Mouse (Mus musculus) right cerebral cortex, adult 2 months (tissue): Measurements from ENCODE around the gene H2-K1.

Experiments used
- DNase-seq, 2 experiments: peaks; one replicate each; pipeline ENCODE4 v3.0.0; 2021 to 2022; ENCODE audit warnings: low spot score in 2 of 2

Gene H2-K1

GRCm38 (mm10) chr17:34000150-34000537, at the start of gene H2-K1:
TSS of gene H2-K1 (minus strand) at chr17:34000347.
- peak; percentile 57 to 76 for DNase-seq

GRCm38 (mm10) chr17:34047404-34048050, 47.4 kb upstream of the H2-K1 start:
- no peak for DNase-seq

- DNase-seq: no peak
Observed at GRCm38 (mm10) chr17:34045941-34046340, 45.8 kb upstream of the H2-K1 start.

- DNase-seq: no peak
Observed at GRCm38 (mm10) chr17:34039562-34040450, 39.7 kb upstream of the H2-K1 start.

GRCm38 (mm10) chr17:34038878-34039561, 38.9 kb upstream of the H2-K1 start, which contains the start of gene Col11a2:
TSS of gene Col11a2 (plus strand) at chr17:34039437.
- DNase-seq: no peak

- no peak for DNase-seq
Observed at GRCm38 (mm10) chr17:34038440-34038839, 38.3 kb upstream of the H2-K1 start.

GRCm38 (mm10) chr17:34037241-34037640, 37.1 kb upstream of the H2-K1 start:
- no peak for DNase-seq

- DNase-seq: no peak
Observed at GRCm38 (mm10) chr17:34036647-34037046, 36.5 kb upstream of the H2-K1 start.

- DNase-seq: no peak
Observed at GRCm38 (mm10) chr17:34035517-34035916, 35.4 kb upstream of the H2-K1 start.

- DNase-seq: no peak
Observed at GRCm38 (mm10) chr17:34034064-34034463, 33.9 kb upstream of the H2-K1 start.

- no peak for DNase-seq
Observed at GRCm38 (mm10) chr17:34033441-34033840, 33.3 kb upstream of the H2-K1 start.

GRCm38 (mm10) chr17:34032806-34033205, 32.7 kb upstream of the H2-K1 start:
- no peak for DNase-seq

- no peak for DNase-seq
Observed at GRCm38 (mm10) chr17:34032174-34032632, 32.1 kb upstream of the H2-K1 start.

GRCm38 (mm10) chr17:34031465-34032173, 31.5 kb upstream of the H2-K1 start, which contains the start of the genes Slc39a7 and Rxrb:
TSS of gene Slc39a7 (minus strand) at chr17:34031682.
TSS of gene Rxrb (plus strand) at chr17:34031812.
- DNase-seq: peak; percentile 96 to 97

GRCm38 (mm10) chr17:34030861-34031326, 30.7 kb upstream of the H2-K1 start:
- no peak for DNase-seq

- no peak for DNase-seq
Observed at GRCm38 (mm10) chr17:34029890-34030595, 29.9 kb upstream of the H2-K1 start.

GRCm38 (mm10) chr17:34029150-34029889, 29.2 kb upstream of the H2-K1 start:
- DNase-seq: no peak

- no peak for DNase-seq
Observed at GRCm38 (mm10) chr17:34028501-34029149, 28.5 kb upstream of the H2-K1 start.

GRCm38 (mm10) chr17:34027656-34028223, 27.6 kb upstream of the H2-K1 start, which contains the start of gene H2-Ke6:
TSS of gene H2-Ke6 (minus strand) at chr17:34028060.
- DNase-seq: peak; percentile 87 to 93
